Mouse (Mus musculus): Measurements from ENCODE around the gene Ttc41.

Ttc41 gene

GRCm38 (mm10) chr10:86784126-86784675, 78.6 kb downstream of the Ttc41 start:
- DNase-seq, result no peak

GRCm38 (mm10) chr10:86785396-86785795, 79.8 kb downstream of the Ttc41 start:
- DNase-seq, result no peak

- DNase-seq, result no peak
Observed at GRCm38 (mm10) chr10:86786083-86786482, 80.5 kb downstream of the Ttc41 start.

- no peak for DNase-seq
Observed at GRCm38 (mm10) chr10:86788193-86788592, 82.6 kb downstream of the Ttc41 start.

GRCm38 (mm10) chr10:86789146-86789672, 83.6 kb downstream of the Ttc41 start:
- DNase-seq, result no peak

DNA sequence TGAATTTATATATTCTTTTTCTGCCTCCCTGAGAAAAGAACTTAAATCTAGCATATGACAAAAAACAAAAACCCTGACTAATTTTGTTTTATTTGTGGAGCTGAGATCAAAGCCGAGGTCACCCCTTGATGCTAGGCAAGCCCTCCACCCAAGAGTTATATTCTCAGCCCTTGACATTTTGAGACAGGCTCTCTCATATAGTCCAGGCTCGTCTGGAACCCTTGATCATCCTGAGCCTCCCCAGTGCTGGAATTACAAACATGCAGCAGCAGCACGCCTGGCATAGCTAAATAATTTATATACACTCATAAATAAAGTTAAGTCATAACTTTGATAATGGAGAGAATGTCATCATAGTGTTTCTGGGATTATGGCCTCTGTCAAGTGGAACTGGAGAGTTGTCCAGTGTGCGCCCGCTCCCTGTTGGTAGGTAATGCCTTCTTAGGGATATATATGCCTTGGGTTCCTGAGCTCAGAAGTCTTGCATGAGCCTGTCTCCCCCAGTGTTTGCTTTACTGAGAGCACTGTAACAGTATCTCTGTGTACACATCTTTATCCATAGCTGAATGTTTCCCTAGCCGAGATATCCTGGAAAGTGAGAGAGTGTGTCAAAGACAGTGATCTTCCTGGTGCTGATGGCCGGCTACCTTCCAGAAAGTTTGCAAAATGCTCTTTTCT, 86.0 kb downstream of the Ttc41 start:
- DNase-seq, result no peak

GRCm38 (mm10) chr10:86793509-86793951, 87.9 kb downstream of the Ttc41 start:
- no peak for DNase-seq

- DNase-seq, result no peak
Observed at GRCm38 (mm10) chr10:86794196-86794595, 88.6 kb downstream of the Ttc41 start.

DNA sequence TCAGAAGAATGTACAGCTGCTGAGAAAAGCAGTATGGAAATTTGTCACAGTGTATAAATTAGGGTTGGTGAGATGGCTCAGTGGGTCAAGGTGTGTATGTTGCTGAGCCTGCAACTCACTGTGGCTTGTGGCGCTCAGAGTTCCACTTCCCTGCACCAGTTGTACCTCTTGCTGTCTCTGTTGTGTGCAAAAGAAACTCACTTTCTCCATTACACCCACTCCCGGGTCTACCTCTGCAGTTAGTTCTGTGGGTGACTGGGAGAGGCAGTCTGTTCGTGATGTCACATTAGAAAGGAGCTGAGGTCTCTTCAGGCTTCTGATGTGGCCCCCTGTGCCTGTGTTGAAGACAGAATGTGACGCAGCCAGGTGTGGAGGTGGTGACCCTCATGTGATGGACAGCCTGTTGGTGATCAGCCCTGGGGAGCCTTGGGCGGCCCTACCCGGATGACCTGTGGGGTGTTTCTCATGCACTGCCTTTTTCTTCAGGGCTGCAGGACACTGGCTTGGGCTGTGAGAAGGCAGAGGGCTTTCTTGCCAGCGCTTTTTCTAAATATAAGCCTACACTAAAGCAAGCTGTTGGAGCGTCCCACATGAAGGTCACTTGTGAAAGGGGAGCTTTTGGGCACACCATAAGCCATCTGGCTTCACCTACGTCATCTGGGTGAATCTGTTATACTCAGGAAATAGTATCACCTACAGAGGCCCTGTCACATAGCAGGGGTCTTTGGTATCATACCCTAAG, 89.4 kb downstream of the Ttc41 start:
- peak in 1 of 2 experiments; percentile 27 for DNase-seq

- DNase-seq, result no peak
Observed at GRCm38 (mm10) chr10:86796073-86796741, 90.6 kb downstream of the Ttc41 start.

DNA sequence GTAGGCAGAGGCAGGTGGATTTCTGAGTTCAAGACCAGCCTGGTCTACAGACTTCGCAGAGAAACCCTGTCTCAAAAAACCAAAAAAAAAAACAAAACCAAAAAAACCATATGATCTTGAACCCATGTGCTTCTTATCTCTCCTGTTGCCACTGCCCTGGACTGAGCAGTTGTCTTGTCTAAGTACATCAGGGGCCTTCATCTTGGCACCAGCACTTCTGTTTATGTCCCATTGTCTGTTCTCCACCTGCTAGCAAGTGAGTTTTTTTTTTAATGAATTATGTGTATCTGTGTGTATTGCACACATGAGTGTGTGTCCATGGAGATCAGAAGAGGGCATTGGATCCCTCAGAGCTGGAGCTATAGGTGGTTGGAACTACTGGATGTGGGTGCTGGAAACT, 101.8 kb downstream of the Ttc41 start:
- no peak for DNase-seq

DNA sequence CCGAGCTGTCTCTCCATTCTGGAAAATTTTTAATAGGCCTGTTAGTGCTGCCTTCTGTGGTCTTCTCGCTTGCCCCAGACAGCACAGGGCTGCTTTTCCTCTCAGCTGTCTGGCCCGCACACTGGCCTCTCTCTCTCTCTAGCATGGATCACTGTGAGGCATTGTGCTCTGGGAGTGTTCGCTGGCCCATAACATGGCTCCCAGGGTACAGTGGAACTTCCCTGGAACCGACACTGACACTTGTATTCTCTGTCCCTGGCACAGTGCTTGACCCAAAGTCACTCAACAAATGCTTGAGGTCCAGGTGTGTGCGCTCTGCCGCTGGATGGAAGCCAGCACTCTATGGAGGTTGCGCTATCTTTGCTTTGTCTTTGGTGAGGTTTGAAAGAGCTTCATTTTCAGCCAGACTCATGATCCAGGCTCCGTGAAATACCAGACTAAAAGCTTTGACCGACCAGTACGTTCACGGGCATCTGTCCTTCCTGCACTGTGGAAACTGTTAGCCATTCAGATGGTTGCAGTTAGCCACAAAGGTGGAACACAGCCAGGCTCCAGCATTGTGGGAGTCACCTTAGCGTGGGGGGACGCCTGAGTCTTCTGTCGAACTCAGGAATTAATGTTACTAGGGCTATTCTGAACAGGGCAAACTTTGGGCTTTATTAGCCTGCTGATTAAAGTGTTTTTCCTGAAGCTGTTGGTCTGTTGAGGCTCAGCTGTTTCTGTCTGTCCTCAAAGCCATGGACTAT, 102.6 kb downstream of the Ttc41 start:
- no peak for DNase-seq

DNA sequence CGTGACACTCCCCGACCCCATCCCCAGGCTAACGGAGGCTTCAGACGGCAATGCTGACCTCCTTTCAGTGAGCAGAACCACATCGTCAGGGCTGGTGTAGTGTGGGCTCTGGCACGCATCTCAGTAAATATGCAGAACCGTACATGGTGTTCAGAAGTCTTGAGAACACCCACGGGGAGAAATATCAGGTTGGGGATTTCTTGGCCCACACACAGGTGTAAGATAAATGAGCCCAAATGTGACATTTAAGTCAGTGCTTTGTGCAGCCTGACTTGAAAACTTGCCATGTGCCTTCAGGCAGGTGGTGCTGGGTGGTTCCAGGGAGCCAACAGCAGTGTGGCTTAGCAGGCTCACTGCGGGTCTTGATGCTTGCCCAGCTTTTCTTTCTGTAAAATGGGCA, 104.4 kb downstream of the Ttc41 start:
- peak in 1 of 2 experiments; percentile 33 for DNase-seq

DNA sequence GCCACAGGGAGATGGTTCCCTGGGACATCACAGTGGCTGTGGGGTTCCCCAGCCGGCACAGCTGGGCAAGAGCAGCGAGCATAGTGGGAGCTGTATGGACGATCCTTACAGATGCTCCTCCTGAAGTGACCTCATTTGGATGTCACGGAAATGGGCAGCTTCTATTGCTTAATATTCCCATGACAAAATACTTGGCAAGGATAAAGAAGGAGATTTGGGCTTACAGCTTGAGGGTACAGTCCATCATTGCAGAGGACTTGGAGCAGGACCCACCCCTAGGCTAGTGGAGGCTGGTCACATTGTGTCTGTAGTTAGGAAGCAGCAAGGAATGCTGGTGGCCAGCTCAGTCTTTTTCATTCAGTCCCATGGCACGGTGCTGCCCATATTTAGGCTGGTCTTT, 105.0 kb downstream of the Ttc41 start:
- no peak for DNase-seq

DNA sequence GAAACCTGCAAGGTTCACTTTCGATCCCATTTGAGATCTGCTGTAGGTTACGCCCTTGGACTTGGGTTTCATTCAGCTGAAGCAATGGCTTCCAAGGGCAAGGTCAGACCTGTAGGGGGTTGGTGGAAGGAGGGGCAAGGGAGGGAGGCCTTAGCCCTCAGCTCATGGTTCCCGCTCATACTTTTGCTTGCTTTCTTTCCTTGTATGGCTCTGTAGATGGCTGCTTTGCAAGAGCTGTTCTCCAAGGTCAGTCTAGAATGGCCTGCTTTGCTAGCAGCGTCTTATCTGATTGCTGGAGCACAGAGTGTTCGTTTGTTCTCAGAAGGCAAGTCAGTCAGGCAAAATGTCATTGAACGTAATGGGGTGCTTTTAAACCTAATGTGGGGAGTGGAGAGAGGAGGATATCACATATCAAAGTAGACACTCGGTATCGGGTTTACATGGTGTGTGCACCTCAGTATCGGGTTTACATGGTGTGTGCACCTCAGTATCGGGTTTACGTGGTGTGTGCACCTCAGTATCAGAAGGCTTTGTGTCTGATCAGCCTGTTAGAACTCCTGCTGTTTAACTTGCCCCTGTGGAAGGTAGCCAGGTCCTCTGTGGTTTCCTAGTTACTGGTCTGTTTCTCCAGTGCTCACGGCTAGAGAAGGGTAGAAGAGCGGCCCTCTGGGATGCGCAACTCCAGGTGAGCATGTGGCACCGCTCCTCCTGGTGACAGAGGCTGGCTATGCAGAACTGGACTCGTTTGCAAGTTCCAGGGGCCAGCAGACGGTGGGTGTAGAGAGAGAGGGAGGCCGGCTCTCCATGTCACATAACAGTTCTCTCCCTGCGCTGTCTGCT, 108.9 kb downstream of the Ttc41 start:
- DNase-seq, result no peak

DNA sequence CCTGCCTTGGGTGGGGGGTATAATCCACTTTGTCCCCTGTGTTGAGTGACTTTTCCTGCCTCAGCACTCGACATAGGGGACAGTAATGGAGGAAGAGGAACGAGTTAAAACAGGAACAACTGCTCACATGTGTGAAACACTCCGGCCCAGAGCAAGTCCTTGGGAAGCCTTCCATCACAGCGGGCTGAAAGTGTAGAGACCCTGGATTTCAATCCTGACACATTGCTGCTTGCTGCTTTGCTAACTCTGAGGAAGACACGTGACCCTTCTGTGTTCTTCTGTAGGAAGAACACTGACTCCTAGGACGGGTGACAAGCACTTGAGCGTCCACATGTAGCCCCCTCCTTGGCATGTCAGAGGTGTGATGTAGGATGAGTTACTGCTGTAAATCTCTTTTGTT, 109.5 kb downstream of the Ttc41 start:
- no peak for DNase-seq

DNA sequence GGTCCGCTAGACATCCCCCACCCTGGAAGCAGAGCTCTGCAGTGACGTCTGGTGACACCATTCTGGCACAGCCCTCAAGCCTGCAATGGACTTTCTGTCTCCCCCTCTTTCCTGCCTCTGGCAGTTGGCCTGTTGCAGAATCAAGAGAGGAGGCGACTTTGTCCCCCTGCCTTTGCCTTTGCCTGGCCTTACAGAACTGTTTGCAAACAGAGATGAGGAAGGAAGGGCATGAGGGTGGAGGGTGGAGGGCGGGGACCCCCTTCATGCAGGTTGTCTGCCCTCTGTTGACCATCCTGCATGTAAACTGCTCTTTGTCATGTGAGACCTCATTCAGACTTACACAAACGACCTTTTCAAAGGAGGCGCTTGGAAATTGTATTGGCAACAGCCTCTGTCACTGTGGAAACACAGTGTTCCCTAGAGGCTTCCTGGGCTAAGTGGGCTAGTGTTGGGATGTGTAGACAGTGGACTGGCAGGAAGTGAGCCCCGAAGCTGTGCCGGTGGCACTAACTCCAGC, 114.1 kb downstream of the Ttc41 start:
- no peak for DNase-seq

DNA sequence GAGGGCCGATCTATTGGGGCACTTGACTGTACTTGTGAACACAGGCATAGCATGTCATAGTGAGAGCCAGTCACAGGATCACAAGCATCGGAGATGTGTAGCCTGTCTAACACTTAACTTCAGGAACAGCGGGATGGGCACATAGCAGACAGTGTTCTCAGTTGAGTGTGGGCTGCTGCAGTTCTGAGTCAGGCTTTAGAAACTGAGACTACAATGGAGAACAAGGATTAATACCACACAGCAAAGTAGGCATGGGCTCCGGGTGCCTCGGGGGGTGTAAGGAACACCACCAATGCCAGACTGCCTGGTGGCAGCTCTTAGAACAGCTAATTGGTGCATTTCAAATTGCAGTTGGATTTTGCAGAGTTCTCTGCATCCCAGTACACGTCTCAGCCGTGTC, 115.4 kb downstream of the Ttc41 start:
- no peak for DNase-seq

DNA sequence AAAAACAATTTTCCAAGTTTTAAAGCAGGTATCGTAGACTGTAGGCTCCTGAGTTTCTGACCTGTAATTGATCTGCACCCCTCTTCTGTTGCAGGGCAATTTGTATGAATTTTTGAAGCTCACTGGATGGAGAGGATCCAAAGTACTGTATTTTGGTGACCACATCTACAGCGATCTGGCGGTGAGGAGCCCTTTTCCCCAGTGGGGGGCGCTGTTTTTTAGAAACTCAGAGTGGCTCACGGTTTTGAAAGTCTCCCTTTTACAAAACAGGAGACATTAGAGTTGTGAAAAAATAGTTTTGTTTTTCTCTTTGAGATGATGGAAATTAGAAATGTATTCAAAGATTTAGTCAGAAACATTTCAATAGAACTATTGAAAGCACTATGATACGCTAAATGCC, 118.5 kb downstream of the Ttc41 start:
- DNase-seq, result no peak

- DNase-seq, result no peak
Observed at GRCm38 (mm10) chr10:86824871-86825270, 119.3 kb downstream of the Ttc41 start.

- peak; percentile 74 to 78 for DNase-seq
Observed at GRCm38 (mm10) chr10:86825871-86826522, 120.4 kb downstream of the Ttc41 start.

Measured in cerebellum, postnatal 36 days (tissue).